11 mouse cellular contexts compared by ENCODE assay signal in genomic region chr7:28819571-28819970, GRCm38 (mm10). TPM values are rescaled to one million over a fixed set of nuclear protein-coding genes. Genes with fewer than 3 reads are reported as not detected.
A peak's percentile ranks its signal among the peaks of the same experiment; 100 is the strongest.
DNase-seq lines count a peak whose midpoint lies in the region; ATAC-seq lines count a peak whose summit lies in the region.
"Had no signal": no experiment of that assay in that cellular context is flagged by ENCODE, and none has a peak within 500 bp of the region (broad histone marks: within the 10 kb centered on the region; RNA-seq: fewer than 3 reads in every experiment).

No protein-coding gene starts in this region.

- no peak overlapping the region for H3K9ac ChIP-seq in forebrain, embryonic 16.5 days (replicated peaks; ENCODE audit: low read depth, low read length)
- no peak overlapping the region for H3K9ac ChIP-seq in hindbrain, embryonic 16.5 days (ENCODE audit: low read depth, low read length)
- H3K9ac ChIP-seq in neural tube, embryonic 11.5 days (ENCODE audit: low read length): no peak overlapping the region

- H3K27me3 ChIP-seq in forebrain, embryonic 10.5 days (ENCODE audit: poor library complexity, severe bottlenecking): no peaks in the 10 kb centered on the region
- H3K27me3 ChIP-seq in forebrain, embryonic 16.5 days (replicated peaks; ENCODE audit: control insufficient read depth, insufficient read depth, low read length): no peaks in the 10 kb centered on the region
- H3K27me3 ChIP-seq in hindbrain, embryonic 10.5 days (ENCODE audit: insufficient read depth, poor library complexity, severe bottlenecking): no peaks in the 10 kb centered on the region
- no peaks in the 10 kb centered on the region for H3K27me3 ChIP-seq in hindbrain, embryonic 16.5 days (replicated peaks; ENCODE audit: control insufficient read depth, insufficient read depth, low read length)
- no peaks in the 10 kb centered on the region for H3K27me3 ChIP-seq in neural tube, embryonic 11.5 days (ENCODE audit: control insufficient read depth, insufficient read depth, low read length)

- no peak for DNase-seq in forebrain, embryonic 10.5 days (ENCODE audit: extremely low spot score, low spot score)
- no peak for DNase-seq in hindbrain, embryonic 10.5 days (ENCODE audit: low spot score)
- no peak for DNase-seq in neural tube, embryonic 11.5 days (ENCODE audit: low spot score)
- DNase-seq in neural tube, embryonic 10.5 days (ENCODE audit: extremely low spot score, low spot score): no peak
- no peak for DNase-seq in embryo, embryonic 10.5 days (ENCODE audit: low spot score)
- DNase-seq in right cerebral cortex, postnatal 14 days: no peak
- DNase-seq: cerebellum, postnatal 36 days; liver had no signal

- WGBS in forebrain, embryonic 10.5 days: 90% methylated on average over 4 of the region's 4 CpGs
- WGBS in forebrain, embryonic 16.5 days: 86% methylated on average over 4 of the region's 4 CpGs
- WGBS in hindbrain, embryonic 10.5 days: 85% methylated on average over 4 of the region's 4 CpGs
- 66% methylated on average over 4 of the region's 4 CpGs for WGBS in hindbrain, embryonic 16.5 days
- WGBS in neural tube, embryonic 11.5 days: 90% methylated on average over 4 of the region's 4 CpGs

- peaks cover 69% of the 10 kb centered on the region for H3K4me1 ChIP-seq in forebrain, embryonic 10.5 days
- peaks cover 10% of the 10 kb centered on the region for H3K4me1 ChIP-seq in forebrain, embryonic 16.5 days (replicated peaks; ENCODE audit: control insufficient read depth, insufficient read depth, low read length)
- H3K4me1 ChIP-seq in hindbrain, embryonic 10.5 days (replicated peaks): peaks cover 82% of the 10 kb centered on the region
- peaks cover 15% of the 10 kb centered on the region for H3K4me1 ChIP-seq in hindbrain, embryonic 16.5 days (ENCODE audit: control insufficient read depth, insufficient read depth, low read depth, low read length)
- peaks cover 26% of the 10 kb centered on the region for H3K4me1 ChIP-seq in neural tube, embryonic 11.5 days (ENCODE audit: control insufficient read depth, insufficient read depth, low read length)

- H3K4me3 ChIP-seq in forebrain, embryonic 10.5 days: peak overlapping the region; percentile 4; the same call in 1 of the 2 replicates
- no peak overlapping the region for H3K4me3 ChIP-seq in forebrain, embryonic 16.5 days (replicated peaks; ENCODE audit: low read length)
- peak overlapping the region; percentile 36; the same call in 1 of the 2 replicates for H3K4me3 ChIP-seq in hindbrain, embryonic 10.5 days
- no peak overlapping the region for H3K4me3 ChIP-seq in hindbrain, embryonic 16.5 days (ENCODE audit: low read length)
- H3K4me3 ChIP-seq in neural tube, embryonic 11.5 days (ENCODE audit: low read depth, low read length): no peak overlapping the region

- no peak for ATAC-seq in forebrain, embryonic 16.5 days
- ATAC-seq in hindbrain, embryonic 16.5 days: no peak
- ATAC-seq in neural tube, embryonic 11.5 days (ENCODE audit: insufficient read depth, low FRiP score, low TSS enrichment): no peak

- H3K27ac ChIP-seq in forebrain, embryonic 10.5 days: peak overlapping the region; percentile 59; the same call in 1 of the 2 replicates
- no peak overlapping the region for H3K27ac ChIP-seq in forebrain, embryonic 16.5 days (ENCODE audit: low read length)
- peak overlapping the region; percentile 83 for H3K27ac ChIP-seq in hindbrain, embryonic 10.5 days
- no peak overlapping the region for H3K27ac ChIP-seq in hindbrain, embryonic 16.5 days (ENCODE audit: low read depth, low read length)
- peak overlapping the region; percentile 75; the same call in 1 of the 2 replicates for H3K27ac ChIP-seq in neural tube, embryonic 11.5 days (ENCODE audit: low read depth, low read length)

- no peak overlapping the region for H3K4me2 ChIP-seq in forebrain, embryonic 16.5 days (ENCODE audit: low read length)
- H3K4me2 ChIP-seq in hindbrain, embryonic 16.5 days (ENCODE audit: low read length): no peak overlapping the region
- no peak overlapping the region for H3K4me2 ChIP-seq in neural tube, embryonic 11.5 days (ENCODE audit: low read depth)

- no peaks in the 10 kb centered on the region for H3K9me3 ChIP-seq in forebrain, embryonic 10.5 days
- H3K9me3 ChIP-seq in forebrain, embryonic 16.5 days (ENCODE audit: control insufficient read depth, low read length): no peaks in the 10 kb centered on the region
- H3K9me3 ChIP-seq in hindbrain, embryonic 10.5 days: no peaks in the 10 kb centered on the region
- no peaks in the 10 kb centered on the region for H3K9me3 ChIP-seq in hindbrain, embryonic 16.5 days (ENCODE audit: control insufficient read depth, low read length)
- H3K9me3 ChIP-seq in neural tube, embryonic 11.5 days (ENCODE audit: control insufficient read depth, low read length): no peaks in the 10 kb centered on the region

- peaks cover 89% of the 10 kb centered on the region for H3K36me3 ChIP-seq in forebrain, embryonic 10.5 days (replicated peaks)
- H3K36me3 ChIP-seq in forebrain, embryonic 16.5 days (ENCODE audit: control insufficient read depth, insufficient read depth): peaks cover 63% of the 10 kb centered on the region
- H3K36me3 ChIP-seq in hindbrain, embryonic 10.5 days: peaks cover 85% of the 10 kb centered on the region
- peaks cover 71% of the 10 kb centered on the region for H3K36me3 ChIP-seq in hindbrain, embryonic 16.5 days (ENCODE audit: control insufficient read depth, insufficient read depth, low read length)
- peaks cover 61% of the 10 kb centered on the region for H3K36me3 ChIP-seq in neural tube, embryonic 11.5 days (ENCODE audit: control insufficient read depth, insufficient read depth, low read length)

RNA-seq across cellular contexts. Expression of gene Ech1, which starts 5.4 kb away (rescaled TPM):
- polyA plus RNA-seq in forebrain, embryonic 10.5 days (2016; fragmentation: Nextera tagmentation; extraction: Ambion mirVana): 68.5 and 72.0 TPM in 2 replicates
- polyA plus RNA-seq in forebrain, embryonic 16.5 days (2015; fragmentation: Nextera tagmentation; extraction: Ambion mirVana): 87.1 and 97.7 TPM in 2 replicates
- 87.9 and 93.3 TPM in 2 replicates for polyA plus RNA-seq in hindbrain, embryonic 10.5 days (2016; fragmentation: Nextera tagmentation; extraction: Ambion mirVana)
- 115 and 117 TPM in 2 replicates for polyA plus RNA-seq in hindbrain, embryonic 16.5 days (2015; fragmentation: Nextera tagmentation; extraction: Ambion mirVana)
- polyA plus RNA-seq in neural tube, embryonic 11.5 days (2014; fragmentation: Nextera tagmentation; extraction: Ambion mirVana): 88.7 and 90.9 TPM in 2 replicates

RNA-seq across cellular contexts. Expression of gene Hnrnpl, which starts 11.2 kb away (rescaled TPM):
- 325 and 336 TPM in 2 replicates for polyA plus RNA-seq in forebrain, embryonic 10.5 days (2016; fragmentation: Nextera tagmentation; extraction: Ambion mirVana)
- polyA plus RNA-seq in forebrain, embryonic 16.5 days (2015; fragmentation: Nextera tagmentation; extraction: Ambion mirVana): 185 and 203 TPM in 2 replicates
- 312 TPM in 2 replicates for polyA plus RNA-seq in hindbrain, embryonic 10.5 days (2016; fragmentation: Nextera tagmentation; extraction: Ambion mirVana)
- polyA plus RNA-seq in hindbrain, embryonic 16.5 days (2015; fragmentation: Nextera tagmentation; extraction: Ambion mirVana): 117 and 127 TPM in 2 replicates
- 320 and 326 TPM in 2 replicates for polyA plus RNA-seq in neural tube, embryonic 11.5 days (2014; fragmentation: Nextera tagmentation; extraction: Ambion mirVana)

RNA-seq across cellular contexts. Expression of gene Lgals4, which starts 14.1 kb away (rescaled TPM):
- 2.9 and 3.1 TPM in 2 replicates for polyA plus RNA-seq in forebrain, embryonic 10.5 days (2016; fragmentation: Nextera tagmentation; extraction: Ambion mirVana)
- polyA plus RNA-seq in forebrain, embryonic 16.5 days (2015; fragmentation: Nextera tagmentation; extraction: Ambion mirVana): 5.2 and 5.7 TPM in 2 replicates
- polyA plus RNA-seq in hindbrain, embryonic 10.5 days (2016; fragmentation: Nextera tagmentation; extraction: Ambion mirVana): 3.9 and 4.0 TPM in 2 replicates
- polyA plus RNA-seq in hindbrain, embryonic 16.5 days (2015; fragmentation: Nextera tagmentation; extraction: Ambion mirVana): 5.3 and 6.1 TPM in 2 replicates
- polyA plus RNA-seq in neural tube, embryonic 11.5 days (2014; fragmentation: Nextera tagmentation; extraction: Ambion mirVana): 1.5 and 1.8 TPM in 2 replicates

RNA-seq across cellular contexts. Expression of gene Rinl, which starts 30.8 kb away (rescaled TPM):
- 3.4 and 3.8 TPM in 2 replicates for polyA plus RNA-seq in forebrain, embryonic 10.5 days (2016; fragmentation: Nextera tagmentation; extraction: Ambion mirVana)
- polyA plus RNA-seq in forebrain, embryonic 16.5 days (2015; fragmentation: Nextera tagmentation; extraction: Ambion mirVana): 1.2 and 1.3 TPM in 2 replicates
- polyA plus RNA-seq in hindbrain, embryonic 10.5 days (2016; fragmentation: Nextera tagmentation; extraction: Ambion mirVana): 4.0 TPM in 2 replicates
- 2.8 and 2.9 TPM in 2 replicates for polyA plus RNA-seq in hindbrain, embryonic 16.5 days (2015; fragmentation: Nextera tagmentation; extraction: Ambion mirVana)
- polyA plus RNA-seq in neural tube, embryonic 11.5 days (2014; fragmentation: Nextera tagmentation; extraction: Ambion mirVana): 2.6 and 2.8 TPM in 2 replicates

RNA-seq across cellular contexts. Expression of gene Lgals7, which starts 44.1 kb away (rescaled TPM):
- polyA plus RNA-seq in forebrain, embryonic 10.5 days (2016; fragmentation: Nextera tagmentation; extraction: Ambion mirVana): 0.26 and 0.42 TPM in 2 replicates
- polyA plus RNA-seq in forebrain, embryonic 16.5 days (2015; fragmentation: Nextera tagmentation; extraction: Ambion mirVana): 1.7 and 2.9 TPM in 2 replicates
- polyA plus RNA-seq in hindbrain, embryonic 10.5 days (2016; fragmentation: Nextera tagmentation; extraction: Ambion mirVana): 0.97 and 4.0 TPM in 2 replicates
- 4.9 and 5.3 TPM in 2 replicates for polyA plus RNA-seq in hindbrain, embryonic 16.5 days (2015; fragmentation: Nextera tagmentation; extraction: Ambion mirVana)
- 0.66 and 1.9 TPM in 2 replicates for polyA plus RNA-seq in neural tube, embryonic 11.5 days (2014; fragmentation: Nextera tagmentation; extraction: Ambion mirVana)
- polyA plus RNA-seq: small intestine, adult 2 months had no signal

Comparison
In these comparisons a context has a peak if more than half of its experiments do, and no peak if none do; other contexts are left out.
1. H3K27ac ChIP-seq: peak in forebrain, embryonic 10.5 days (single experiment), hindbrain, embryonic 10.5 days (single experiment) and neural tube, embryonic 11.5 days (single experiment); none in forebrain, embryonic 16.5 days (single experiment) and hindbrain, embryonic 16.5 days (single experiment).
2. H3K4me3 ChIP-seq: peak in forebrain, embryonic 10.5 days (single experiment) and hindbrain, embryonic 10.5 days (single experiment); none in forebrain, embryonic 16.5 days (single experiment), hindbrain, embryonic 16.5 days (single experiment) and neural tube, embryonic 11.5 days (single experiment).